Mouse (Mus musculus) forebrain, embryonic 14.5 days (tissue): ENCODE results near the gene Col5a2. TPM values are rescaled to one million over a fixed set of nuclear protein-coding genes. Genes with fewer than 3 reads are reported as not detected.
A peak's percentile ranks its signal among the peaks of the same experiment; 100 is the strongest.
"Not testable (repeated sequence)": the region's sequence is repeated elsewhere in the genome, so short reads cannot be mapped to it uniquely, and the experiment has no call there.

Experiments used
- ATAC-seq: fragments of 200-750 bp; cut with Nextera tagmentation; 2 replicates; pipeline ENCODE4 v1.8.0; 2017; ENCODE audit warnings: mild to moderate bottlenecking, moderate library complexity
- DNase-seq: peaks from one replicate; pipeline ENCODE4 v3.0.0-alpha.2; 2015; ENCODE audit warnings: low spot score
- H3K27ac ChIP-seq: fragments of 300-500 bp; sonication (generic); 2 replicates; pipeline ENCODE4 v1.5.1; 2014; ENCODE audit warnings: low read depth, mild to moderate bottlenecking, control low read depth, low read length, moderate library complexity
- H3K27me3 ChIP-seq: fragments of 300-500 bp; sonication (generic); replicated peaks from 2 replicates; pipeline ENCODE4 v1.6.1; 2014; ENCODE audit warnings: low read length, control low read depth, mixed read lengths; ENCODE audit not compliant: control insufficient read depth, insufficient read depth
- H3K36me3 ChIP-seq: fragments of 300-500 bp; sonication (generic); 2 replicates; pipeline ENCODE4 v1.6.1; 2014; ENCODE audit warnings: low read length, control low read depth; ENCODE audit not compliant: control insufficient read depth, insufficient read depth
- H3K4me1 ChIP-seq: fragments of 300-500 bp; sonication (generic); 2 replicates; pipeline ENCODE4 v1.6.1; 2014; ENCODE audit warnings: antibody characterized with exemption, low read length, control low read depth; ENCODE audit not compliant: control insufficient read depth, insufficient read depth
- H3K4me2 ChIP-seq: fragments of 300-500 bp; sonication (generic); 2 replicates; pipeline ENCODE4 v1.6.1; 2014; ENCODE audit warnings: mild to moderate bottlenecking, control low read depth, low read length
- H3K4me3 ChIP-seq: fragments of 300-500 bp; sonication (generic); 2 replicates; pipeline ENCODE4 v1.5.1; 2014; ENCODE audit warnings: low read depth, low read length, control low read depth
- H3K9ac ChIP-seq: fragments of 300-500 bp; sonication (generic); 2 replicates; pipeline ENCODE4 v1.6.1; 2014; ENCODE audit warnings: mild to moderate bottlenecking, low read length, control low read depth, moderate library complexity
- H3K9me3 ChIP-seq: fragments of 300-500 bp; sonication (generic); replicated peaks from 2 replicates; pipeline ENCODE4 v1.6.1; 2016; ENCODE audit warnings: low read length, control low read depth, mixed read lengths; ENCODE audit not compliant: control insufficient read depth
- WGBS: fragments of 180-500 bp; shearing (Covaris S2); extraction: QIAGEN DNeasy Blood & Tissue Kit; methylation state at CpG from one replicate; pipeline ENCODE4 v1.1.7; 2014; 5-methylcytosine and 5-hydroxymethylcytosine counted together
- polyA plus RNA-seq: library from polyadenylated mRNA; unstranded; fragments of >200 nt; fragmentation: Nextera tagmentation; extraction: Ambion mirVana; gene quantifications from 2 replicates; pipeline ENCODE4 v1.2.1, GENCODE M21; 2014

The Col5a2 gene
- polyA plus RNA-seq = 7.5 and 9.4 TPM in 2 replicates

GRCm38 (mm10) chr1:45502865-45503332 lies at the start of gene Col5a2:
Gene Col5a2 (minus strand): TSS chr1:45503282.
- WGBS = 23% methylated on average over 12 of the region's 12 CpGs
- H3K27me3 ChIP-seq = no peaks in the 10 kb centered on the region

DNA sequence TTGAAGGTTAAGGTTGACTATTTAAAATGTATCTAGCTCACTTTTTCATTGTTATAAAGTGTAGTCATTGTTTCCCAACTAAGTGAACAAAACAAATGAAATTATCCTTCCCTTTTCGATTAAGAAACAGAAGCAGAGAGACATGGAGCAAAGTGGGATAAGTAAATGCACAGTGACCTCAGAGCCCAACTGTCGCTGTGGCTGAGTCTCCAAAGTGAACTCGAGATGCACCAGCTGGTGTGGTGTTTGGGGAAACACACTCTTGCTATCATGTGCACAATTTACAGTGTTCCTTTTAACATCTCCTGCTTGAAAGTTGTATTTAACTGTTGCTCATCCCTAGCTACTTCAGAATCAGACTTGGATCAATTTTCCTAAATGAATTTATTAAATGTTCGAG lies 47.4 kb upstream of the Col5a2 start:
- Histone ChIP-seq H3K27ac (no peak overlapping the region), H3K4me1 (no peaks in the 10 kb centered on the region), H3K9me3 (no peaks in the 10 kb centered on the region), H3K36me3 (no peaks in the 10 kb centered on the region), H3K9ac (no peak overlapping the region), H3K4me2 (no peak overlapping the region), H3K27me3 (no peaks in the 10 kb centered on the region), H3K4me3 (no peak overlapping the region)
- DNase-seq (no peak), ATAC-seq (no peak)
- WGBS = 89% methylated on average over 4 of the region's 4 CpGs

More at GRCm38 (mm10) chr1:45502865-45503332, at the start of gene Col5a2:
- Histone ChIP-seq H3K4me3 (peak within 1 kb of the TSS; percentile 27), H3K4me2 (peak within 1 kb of the TSS; percentile 58), H3K36me3 (no peaks in the 10 kb centered on the region), H3K27ac (no peak within 1 kb of the TSS), H3K9me3 (no peaks in the 10 kb centered on the region), H3K4me1 (no peaks in the 10 kb centered on the region; the same call in 1 of the 2 replicates), H3K9ac (peak within 1 kb of the TSS; percentile 56)
- DNase-seq (peak; percentile 71), ATAC-seq (peak; percentile 80)

DNA sequence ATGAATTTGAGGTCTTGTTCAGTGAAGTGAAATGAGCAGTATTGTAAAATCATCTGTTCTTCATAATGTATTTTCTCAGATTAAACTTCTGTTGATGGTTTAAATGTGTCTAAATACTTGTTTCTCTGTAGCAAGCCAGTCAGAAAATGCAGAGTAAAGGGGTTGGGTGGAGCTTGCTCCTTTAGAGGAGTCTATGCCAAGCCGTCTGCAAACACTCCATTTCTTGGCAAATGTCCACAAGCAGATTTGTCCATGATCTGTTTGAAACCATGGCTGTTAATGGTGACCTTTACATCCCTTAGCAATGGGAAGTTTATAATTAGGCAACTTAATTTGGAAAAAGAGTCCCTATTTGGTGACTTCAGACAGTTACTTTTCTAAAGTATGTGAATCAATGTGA lies 38.8 kb upstream of the Col5a2 start:
- Histone ChIP-seq H3K4me3 (no peak overlapping the region), H3K36me3 (no peaks in the 10 kb centered on the region), H3K4me2 (no peak overlapping the region), H3K9me3 (no peaks in the 10 kb centered on the region), H3K4me1 (no peaks in the 10 kb centered on the region), H3K27ac (no peak overlapping the region), H3K27me3 (no peaks in the 10 kb centered on the region), H3K9ac (no peak overlapping the region)
- WGBS = 20% methylated on average over 1 of the region's 1 CpGs
- peak; percentile 21 for DNase-seq
- ATAC-seq = no peak

GRCm38 (mm10) chr1:45541161-45541560 lies 38.1 kb upstream of the Col5a2 start:
- Histone ChIP-seq H3K27ac (no peak overlapping the region), H3K4me1 (no peaks in the 10 kb centered on the region), H3K4me3 (no peak overlapping the region), H3K9me3 (no peaks in the 10 kb centered on the region), H3K9ac (no peak overlapping the region), H3K27me3 (no peaks in the 10 kb centered on the region), H3K36me3 (no peaks in the 10 kb centered on the region), H3K4me2 (no peak overlapping the region)
- 84% methylated on average over 2 of the region's 2 CpGs for WGBS
- DNase-seq = no peak
- ATAC-seq = no peak

DNA sequence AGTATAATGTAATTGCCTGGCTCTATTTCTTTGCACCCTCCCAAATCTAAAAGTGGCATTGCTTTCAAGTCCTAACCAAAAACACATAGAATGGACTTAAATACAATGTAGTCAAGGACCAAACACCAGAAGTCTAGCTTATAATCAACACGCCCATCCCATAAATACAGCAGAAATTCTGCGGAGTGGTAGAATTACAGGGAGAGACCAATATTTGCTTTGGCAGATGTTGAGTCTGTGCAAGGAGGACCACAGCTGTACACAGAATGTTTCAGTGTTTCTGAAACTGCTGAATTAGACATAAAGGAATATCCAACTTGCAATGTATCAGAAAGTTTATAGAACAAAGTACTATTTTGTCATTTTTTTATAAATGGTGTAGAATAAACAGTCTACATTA lies 28.4 kb upstream of the Col5a2 start:
- no peak overlapping the region for H3K9ac ChIP-seq
- H3K27ac ChIP-seq = no peak overlapping the region
- H3K36me3 ChIP-seq = no peaks in the 10 kb centered on the region
- ATAC-seq = no peak
- H3K4me3 ChIP-seq = no peak overlapping the region
- H3K27me3 ChIP-seq = no peaks in the 10 kb centered on the region
- DNase-seq = no peak
- H3K4me1 ChIP-seq = no peaks in the 10 kb centered on the region
- no peaks in the 10 kb centered on the region for H3K9me3 ChIP-seq
- WGBS = 92% methylated on average over 2 of the region's 2 CpGs
- H3K4me2 ChIP-seq = no peak overlapping the region

DNA sequence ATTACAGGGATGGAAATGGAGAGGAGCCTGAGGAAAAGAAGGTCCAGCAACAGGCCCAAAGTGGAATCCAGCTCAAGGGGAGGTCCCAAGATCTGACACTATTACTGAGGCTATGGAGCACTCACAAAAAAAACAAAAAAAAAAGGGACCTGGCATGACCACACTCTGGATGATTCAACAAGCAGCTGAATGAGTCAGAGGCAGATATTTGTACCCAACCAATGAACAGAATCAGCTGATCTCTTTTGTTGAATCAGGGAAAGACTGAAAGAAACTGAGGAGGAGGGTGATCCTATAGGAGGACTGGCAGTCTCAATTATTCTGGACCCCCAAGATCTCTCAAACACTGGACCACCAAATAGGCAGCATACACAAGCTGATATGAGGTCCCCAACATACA lies 24.4 kb upstream of the Col5a2 start:
- not testable (repeated sequence) for ATAC-seq, H3K27me3 ChIP-seq, H3K4me2 ChIP-seq, H3K36me3 ChIP-seq, H3K27ac ChIP-seq, H3K4me1 ChIP-seq, DNase-seq, H3K9ac ChIP-seq, H3K9me3 ChIP-seq, H3K4me3 ChIP-seq

GRCm38 (mm10) chr1:45523601-45524000 lies 20.5 kb upstream of the Col5a2 start:
- no peak overlapping the region for H3K4me2 ChIP-seq
- WGBS = 93% methylated on average over 3 of the region's 3 CpGs
- H3K4me3 ChIP-seq = no peak overlapping the region
- no peak overlapping the region for H3K27ac ChIP-seq
- no peaks in the 10 kb centered on the region for H3K27me3 ChIP-seq
- ATAC-seq (no peak), DNase-seq (no peak)
- H3K9ac ChIP-seq = no peak overlapping the region
- no peaks in the 10 kb centered on the region for H3K4me1 ChIP-seq
- H3K9me3 ChIP-seq = no peaks in the 10 kb centered on the region
- no peaks in the 10 kb centered on the region for H3K36me3 ChIP-seq

DNA sequence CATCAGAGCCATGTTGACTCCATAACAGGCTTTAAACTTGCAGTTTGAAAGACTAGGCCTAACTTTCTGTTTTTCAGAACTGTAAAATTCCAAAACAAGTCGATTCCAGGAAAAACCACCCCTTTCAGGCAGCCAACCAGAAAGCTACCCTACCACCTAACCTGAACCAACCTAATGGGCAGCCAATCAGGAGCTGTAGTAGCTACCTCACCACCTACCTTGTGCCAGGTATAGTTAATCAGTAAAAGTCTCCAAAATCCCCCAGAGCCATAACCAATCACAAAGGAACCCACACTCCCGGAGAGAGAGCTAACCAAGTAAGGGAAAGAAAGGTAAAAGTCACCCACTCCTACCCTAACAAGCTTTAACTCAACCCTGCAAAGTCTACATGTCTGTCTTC lies 18.4 kb upstream of the Col5a2 start:
- no peak for DNase-seq
- Histone ChIP-seq H3K27me3 (no peaks in the 10 kb centered on the region), H3K36me3 (no peaks in the 10 kb centered on the region), H3K4me3 (no peak overlapping the region), H3K9me3 (no peaks in the 10 kb centered on the region), H3K4me1 (no peaks in the 10 kb centered on the region), H3K9ac (no peak overlapping the region), H3K27ac (no peak overlapping the region), H3K4me2 (no peak overlapping the region)
- WGBS = 69% methylated on average over 2 of the region's 2 CpGs
- no peak for ATAC-seq

- Histone ChIP-seq H3K4me1 (no peaks in the 10 kb centered on the region; the same call in 1 of the 2 replicates), H3K9ac (peak overlapping the region; percentile 56), H3K36me3 (no peaks in the 10 kb centered on the region), H3K27me3 (no peaks in the 10 kb centered on the region), H3K4me3 (peak overlapping the region; percentile 27), H3K27ac (no peak overlapping the region), H3K4me2 (peak overlapping the region; percentile 58), H3K9me3 (no peaks in the 10 kb centered on the region)
- ATAC-seq (peak; percentile 59; the same call in 1 of the 2 replicates), DNase-seq (peak; percentile 37)
- 7% methylated on average over 11 of the region's 11 CpGs for WGBS
These were observed 791 bp downstream of the Col5a2 start for GRCm38 (mm10) chr1:45502241-45502741.
